Mouse (Mus musculus) T-helper 1 cell (primary cell): ENCODE data around the gene Prex1.

Source experiments
- in situ Hi-C: fragments of 300-600 bp; cut with MboI, MseI; formaldehyde crosslinking; loops from one replicate; pipeline ENCODE4 v1.15.1; 2025; ENCODE audit warnings: high pct_unique_total_duplicates

The Prex1 gene

DNA sequence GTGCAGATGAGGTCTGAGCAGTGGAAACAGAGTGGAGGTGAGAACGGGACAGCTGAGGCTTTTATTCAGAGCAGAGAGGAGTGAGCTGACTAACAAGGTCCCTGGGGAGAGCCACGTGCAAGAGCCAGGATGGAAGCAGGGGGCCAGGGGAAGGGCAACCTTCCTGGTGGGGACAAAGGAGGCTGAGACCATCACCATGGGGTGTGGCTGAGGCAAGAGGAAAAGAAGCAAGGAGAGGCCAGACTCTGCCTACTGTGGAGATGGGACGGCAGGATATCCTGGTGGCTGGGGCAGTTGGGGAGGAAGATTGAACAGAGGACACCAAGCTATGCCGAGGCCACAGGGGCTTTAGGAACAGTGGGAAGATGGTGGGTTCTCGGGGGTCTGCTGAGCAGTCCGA is 26.7 kb downstream of the Prex1 start:
- in situ Hi-C loops = no loop called here

DNA sequence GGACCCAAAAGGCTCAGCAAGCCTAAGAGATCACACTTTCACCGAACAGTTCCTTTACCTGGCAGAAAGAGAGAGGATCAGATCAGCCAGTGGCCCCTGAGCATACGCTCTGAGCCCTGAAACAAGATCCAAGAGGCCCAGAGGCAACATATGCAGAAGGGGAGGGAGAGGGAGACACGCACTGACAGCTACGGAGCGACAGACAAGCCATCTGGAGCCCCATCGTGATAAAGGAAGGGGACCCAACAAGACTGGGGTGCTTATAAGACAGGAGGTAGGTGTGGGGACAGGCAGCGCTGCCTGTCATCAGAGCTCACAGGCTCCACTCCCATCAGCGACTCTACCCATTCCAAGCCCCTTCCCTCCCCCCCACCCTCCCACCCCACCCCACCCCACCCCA is 27.8 kb downstream of the Prex1 start:
- in situ Hi-C loops = no loop called here

DNA sequence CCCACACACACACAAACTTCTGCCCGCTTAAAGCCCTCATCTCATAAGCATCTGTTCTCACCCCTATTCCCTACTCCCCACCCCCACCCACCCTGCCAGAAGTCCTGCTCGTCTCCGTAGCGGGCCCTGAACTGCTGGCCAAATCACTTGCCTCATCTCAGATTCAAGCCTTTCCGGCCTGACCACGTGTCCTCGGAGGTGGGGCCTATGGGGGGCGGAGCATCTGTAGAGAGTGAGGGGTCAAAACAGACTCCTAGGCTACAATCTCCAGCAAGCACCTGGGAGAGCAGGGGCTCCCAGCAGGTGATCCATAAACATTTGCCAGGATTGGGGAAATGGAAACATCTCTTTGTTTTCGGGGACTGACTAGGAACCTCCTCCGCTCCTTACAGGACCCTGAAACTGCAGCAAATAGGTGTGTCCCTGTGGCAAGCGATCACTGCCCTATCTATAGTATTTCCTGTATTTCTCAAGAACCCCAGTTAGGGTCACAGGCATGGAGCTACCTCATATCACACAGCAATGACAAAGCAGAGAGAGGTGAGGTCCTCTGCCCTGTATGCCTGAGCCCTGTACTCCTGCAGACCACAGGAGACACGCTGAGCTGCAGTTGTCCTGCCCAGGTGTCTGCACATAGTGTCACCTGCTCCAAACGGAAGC is 29.6 kb downstream of the Prex1 start:
- in situ Hi-C loops = no loop called here

DNA sequence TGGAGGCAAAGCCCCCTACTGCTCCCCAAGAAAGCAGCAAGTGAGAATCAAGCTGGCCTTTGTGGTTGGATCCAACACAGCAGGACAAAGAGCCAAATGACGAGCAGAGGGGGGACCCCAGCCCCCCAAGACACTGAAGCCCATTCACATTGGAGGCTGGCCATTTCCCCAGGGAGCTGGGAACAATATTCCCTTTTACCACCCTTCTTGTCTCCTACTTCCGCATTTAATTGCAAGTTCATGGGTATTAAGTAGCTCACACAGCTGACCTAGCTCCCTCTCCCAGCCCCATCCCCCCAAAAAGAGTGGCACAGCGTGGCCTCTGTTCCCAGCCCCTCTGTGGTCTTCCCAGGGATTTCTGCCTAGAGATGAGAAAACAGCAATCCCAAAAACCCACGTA is 30.8 kb downstream of the Prex1 start:
- in situ Hi-C loops = no loop called here

DNA sequence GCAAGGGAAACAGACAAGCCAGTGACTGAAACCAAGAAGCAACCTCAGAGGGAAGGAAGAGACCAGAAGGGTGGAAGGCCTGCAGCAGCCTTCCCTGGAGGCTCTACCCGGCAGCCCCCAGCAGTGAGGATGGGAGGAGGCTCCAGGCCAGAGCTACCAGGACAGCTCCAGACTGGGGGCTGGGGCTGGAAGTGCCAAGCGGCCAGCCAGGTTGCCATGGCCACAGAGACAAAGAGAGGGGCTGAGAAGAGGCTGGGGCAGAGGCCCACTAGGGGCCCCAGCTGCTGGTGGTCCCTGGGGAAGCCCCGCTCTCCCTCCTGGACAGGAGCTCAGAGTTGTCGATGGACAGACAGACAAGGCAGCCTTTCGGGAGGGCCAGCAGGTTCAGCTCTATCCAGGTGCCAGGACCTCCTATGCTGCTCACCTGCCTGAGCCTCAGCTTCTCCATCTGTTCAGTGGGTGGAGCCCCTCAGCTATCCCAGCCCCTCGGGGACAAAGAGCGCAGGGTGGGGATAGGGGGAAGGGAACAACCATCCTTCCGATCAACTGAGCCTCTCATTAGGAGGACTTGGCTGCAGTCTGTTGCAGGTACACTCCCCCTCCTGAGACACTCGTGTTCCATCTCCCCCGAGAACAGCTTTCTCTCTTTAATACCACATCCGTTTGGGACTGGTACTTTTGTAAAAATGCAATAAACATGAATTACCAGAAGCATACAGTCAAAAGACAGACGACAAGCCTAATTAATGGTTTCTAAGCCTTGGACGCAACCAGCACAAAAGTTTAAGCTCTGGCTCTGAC is 34.5 kb downstream of the Prex1 start:
- in situ Hi-C loops = no loop called here

DNA sequence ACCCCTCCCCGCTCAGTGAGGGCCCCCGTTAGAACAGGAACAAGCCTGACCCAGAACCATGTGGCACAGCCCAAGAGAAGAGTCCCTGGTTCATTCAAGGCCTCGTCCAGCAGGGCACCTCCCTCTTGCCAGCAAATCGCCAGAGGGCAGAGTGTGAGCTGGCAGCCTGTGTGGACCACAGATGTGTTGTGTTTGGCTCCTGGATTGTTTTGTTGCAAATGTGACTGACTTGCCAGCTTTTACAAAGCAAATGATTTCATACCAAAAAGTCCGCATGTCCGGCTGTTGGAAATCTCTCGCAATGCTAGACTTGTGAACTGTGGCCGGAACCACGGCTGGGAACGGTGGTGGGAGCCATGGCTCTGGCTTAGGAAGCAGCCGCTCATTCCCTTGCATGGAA is 36.7 kb downstream of the Prex1 start:
- in situ Hi-C loops = no loop called here

DNA sequence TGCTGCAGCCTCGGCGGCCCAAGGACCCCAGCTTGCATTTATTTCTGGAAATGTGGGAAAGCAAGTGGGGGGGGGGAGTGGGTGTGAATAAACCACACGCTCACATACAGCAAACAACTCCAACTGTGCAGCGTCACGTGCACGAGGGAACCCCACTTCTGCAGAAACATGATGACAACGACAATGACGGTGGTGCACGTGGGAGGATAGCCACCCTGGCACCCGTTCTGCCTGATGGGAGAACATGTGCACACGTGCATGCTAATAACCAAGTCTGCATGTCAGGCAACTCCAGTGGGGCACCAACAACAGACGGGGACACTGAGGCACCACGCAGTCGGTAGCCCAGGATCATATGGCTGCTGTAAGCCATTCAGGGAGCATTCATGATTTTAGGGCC is 37.1 kb downstream of the Prex1 start:
- in situ Hi-C loops = no loop called here

DNA sequence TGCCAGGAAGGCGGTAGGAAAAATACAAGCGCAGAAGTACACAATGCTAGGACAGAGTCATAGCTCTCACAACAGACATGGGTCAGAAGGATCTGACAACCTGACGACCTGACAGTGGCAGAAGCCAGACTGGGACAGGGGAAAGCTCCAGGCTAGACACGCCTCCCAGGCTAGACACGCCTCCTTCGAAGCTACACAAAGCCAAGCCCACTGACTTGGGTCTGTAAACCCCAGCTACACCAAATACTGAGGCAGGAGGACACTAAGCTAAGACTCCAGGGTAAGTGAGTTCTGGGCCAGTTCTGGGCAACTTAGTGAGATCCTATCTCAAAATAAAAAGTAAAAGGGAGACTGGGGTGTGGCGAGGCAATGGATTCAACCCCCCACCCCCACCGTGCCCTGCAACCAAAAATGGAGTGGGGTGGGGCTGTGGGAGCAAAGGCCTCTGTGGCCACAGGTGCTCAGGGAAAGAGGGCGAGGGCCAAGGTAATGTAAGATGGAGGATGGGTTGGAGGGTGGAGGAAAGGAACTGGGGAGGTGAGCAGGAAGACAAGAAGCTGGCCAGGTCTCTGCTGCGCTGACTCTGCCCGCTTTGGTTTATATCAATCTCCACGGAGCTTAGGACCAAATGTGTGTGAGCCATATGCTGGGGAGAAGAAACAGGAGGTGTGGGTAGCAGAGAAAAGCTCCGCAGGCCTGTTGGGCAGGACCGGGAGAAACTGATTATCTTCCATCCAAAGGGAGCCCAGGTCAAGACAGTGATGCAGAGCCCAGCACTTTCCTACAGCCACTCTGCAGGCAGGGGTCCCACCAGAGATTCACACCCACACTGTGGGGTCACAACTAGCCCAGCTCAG is 37.8 kb downstream of the Prex1 start:
- in situ Hi-C loops = no loop called here

DNA sequence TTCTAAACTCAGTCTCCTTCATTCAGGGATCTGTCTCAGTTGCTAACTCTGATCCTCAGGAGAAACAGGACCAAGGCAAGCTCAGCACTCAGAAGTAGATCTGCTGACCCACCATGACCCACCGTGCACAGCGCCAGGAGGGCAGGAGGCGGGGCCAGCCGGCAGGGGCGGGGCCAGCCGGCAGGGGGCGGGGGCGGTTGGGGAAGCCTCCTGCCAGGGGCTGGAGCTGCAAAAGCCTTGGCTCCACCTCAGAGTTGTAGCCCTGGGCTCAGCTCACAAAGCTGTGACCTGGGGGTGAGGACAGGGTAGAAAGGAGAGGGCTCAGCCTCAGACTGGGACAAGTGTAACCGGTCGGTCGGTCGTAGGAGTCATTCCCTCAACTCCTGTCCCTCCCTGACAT is 38.9 kb downstream of the Prex1 start:
- in situ Hi-C loops = loop anchor here (25.0 kb wide), 1 partner anchor 1888 kb away; no protein-coding TSS in a partner anchor

DNA sequence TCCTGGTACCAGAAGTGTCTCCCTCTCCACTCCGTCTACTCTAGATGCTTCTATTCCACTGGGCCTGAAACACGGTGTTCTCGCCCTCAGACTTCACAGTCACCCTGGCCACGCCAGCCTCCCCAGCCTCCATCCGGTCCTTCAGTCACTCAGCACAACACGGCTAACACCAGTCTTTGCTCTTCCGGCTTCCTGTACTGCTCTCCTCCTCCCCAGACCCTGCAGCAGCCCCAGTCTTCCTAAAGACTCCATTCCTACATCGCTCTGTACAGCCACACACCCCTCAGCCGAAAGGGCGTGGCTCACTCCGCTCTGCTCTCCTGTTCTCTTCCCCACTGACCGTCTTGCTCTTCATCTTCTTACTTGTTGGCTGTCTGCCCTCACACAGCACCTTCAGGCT is 39.7 kb downstream of the Prex1 start:
- in situ Hi-C loops = loop anchor here (25.0 kb wide), 1 partner anchor 1888 kb away; no protein-coding TSS in a partner anchor

DNA sequence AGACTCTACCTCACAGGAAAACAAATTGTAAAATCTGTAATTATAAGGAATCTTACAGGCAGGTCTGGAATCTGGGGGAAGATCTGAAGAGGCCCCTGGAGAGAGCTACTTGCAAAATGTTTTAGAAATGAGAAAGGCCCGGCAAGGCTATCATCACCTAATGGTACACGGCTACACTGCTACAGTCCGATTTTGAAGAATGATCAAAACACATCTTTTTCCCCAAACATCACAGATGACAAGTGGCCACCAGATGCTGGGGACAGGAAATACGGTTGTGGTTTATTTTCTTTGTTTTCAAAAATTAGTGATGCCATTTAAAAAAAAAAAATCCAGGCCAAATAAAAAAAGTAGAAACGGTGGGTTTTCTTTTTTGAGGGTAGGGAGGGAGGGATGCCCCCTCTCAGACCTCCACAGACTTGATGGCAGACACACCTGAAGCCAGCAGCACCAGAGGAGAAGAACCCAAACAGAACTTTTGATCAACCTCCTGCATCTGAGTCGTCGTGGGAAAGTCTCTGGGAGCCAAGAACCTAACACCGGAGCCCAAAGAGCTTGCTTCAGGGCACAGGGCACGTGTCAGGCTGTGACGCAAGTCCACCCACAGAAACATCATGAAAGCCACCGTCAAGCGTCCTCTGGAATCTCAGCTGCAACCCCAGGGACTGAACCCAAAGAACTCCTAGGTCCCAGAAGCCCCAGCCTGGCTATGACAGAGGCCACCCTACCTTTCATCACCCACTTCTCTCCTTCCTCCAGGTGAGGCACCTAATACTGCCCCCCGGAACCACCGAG is 41.3 kb downstream of the Prex1 start:
- in situ Hi-C loops = loop anchor here (25.0 kb wide), 1 partner anchor 1890 kb away; no protein-coding TSS in a partner anchor

DNA sequence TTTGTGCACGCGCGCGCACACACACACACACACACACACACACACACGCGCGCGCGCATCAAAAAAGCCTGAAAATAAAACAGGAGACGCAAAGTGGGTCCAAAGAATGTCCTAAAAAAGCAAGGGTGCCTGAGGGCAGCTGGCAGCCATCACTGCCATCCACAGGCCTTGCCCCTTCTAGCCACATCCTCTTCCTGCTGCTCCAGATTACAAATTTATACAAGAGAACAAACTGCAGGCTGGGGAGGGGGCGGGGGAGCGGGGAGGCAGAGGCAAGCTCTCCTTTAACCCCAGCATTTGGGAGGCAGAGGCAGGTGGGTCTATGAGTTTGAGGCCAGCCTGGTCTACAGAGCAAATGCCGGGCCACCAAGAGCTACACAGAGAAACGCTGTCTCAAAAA is 42.0 kb downstream of the Prex1 start:
- in situ Hi-C loops = loop anchor here (25.0 kb wide), 1 partner anchor 1891 kb away; no protein-coding TSS in a partner anchor

DNA sequence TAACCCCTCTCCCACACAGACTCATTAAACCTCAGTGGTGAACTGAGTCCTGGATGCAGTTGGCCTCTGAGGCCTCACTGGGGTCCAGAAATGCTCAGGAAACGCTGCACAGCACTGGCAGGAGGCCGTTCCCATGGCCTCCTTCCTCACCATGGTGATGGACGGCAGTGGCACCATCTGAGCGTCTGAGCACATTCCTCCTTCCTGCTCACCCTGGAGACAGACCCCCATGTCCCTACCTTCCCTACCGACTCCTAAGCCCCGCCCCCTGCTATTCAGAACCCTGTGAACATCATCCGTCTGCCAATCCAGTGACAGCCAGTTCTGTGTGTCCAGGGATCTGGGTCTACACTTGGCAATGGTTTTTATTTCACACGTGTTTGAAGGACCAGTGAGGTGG is 42.6 kb downstream of the Prex1 start:
- in situ Hi-C loops = loop anchor here (25.0 kb wide), 1 partner anchor 1891 kb away; no protein-coding TSS in a partner anchor

DNA sequence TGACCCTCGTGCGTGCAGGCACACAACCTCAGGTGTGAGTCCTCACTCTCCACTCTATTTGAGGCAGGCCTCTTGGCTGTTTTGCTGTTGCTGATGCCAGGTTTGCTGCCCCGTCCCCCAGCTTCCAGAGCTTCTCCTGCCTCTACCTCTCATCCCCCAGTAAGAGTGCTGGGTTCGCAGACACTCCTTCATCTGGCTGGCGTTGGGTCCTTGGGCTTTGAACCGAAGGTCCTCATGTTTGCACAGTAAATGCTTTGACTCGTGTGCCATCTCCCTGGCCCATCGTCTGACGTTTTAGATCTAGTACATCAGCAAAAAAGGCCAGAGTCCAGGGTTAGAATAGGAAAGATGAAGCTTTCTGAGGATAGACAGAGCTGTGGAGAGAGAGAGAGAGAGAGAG is 43.7 kb downstream of the Prex1 start:
- in situ Hi-C loops = loop anchor here (25.0 kb wide), 1 partner anchor 1892 kb away; no protein-coding TSS in a partner anchor

DNA sequence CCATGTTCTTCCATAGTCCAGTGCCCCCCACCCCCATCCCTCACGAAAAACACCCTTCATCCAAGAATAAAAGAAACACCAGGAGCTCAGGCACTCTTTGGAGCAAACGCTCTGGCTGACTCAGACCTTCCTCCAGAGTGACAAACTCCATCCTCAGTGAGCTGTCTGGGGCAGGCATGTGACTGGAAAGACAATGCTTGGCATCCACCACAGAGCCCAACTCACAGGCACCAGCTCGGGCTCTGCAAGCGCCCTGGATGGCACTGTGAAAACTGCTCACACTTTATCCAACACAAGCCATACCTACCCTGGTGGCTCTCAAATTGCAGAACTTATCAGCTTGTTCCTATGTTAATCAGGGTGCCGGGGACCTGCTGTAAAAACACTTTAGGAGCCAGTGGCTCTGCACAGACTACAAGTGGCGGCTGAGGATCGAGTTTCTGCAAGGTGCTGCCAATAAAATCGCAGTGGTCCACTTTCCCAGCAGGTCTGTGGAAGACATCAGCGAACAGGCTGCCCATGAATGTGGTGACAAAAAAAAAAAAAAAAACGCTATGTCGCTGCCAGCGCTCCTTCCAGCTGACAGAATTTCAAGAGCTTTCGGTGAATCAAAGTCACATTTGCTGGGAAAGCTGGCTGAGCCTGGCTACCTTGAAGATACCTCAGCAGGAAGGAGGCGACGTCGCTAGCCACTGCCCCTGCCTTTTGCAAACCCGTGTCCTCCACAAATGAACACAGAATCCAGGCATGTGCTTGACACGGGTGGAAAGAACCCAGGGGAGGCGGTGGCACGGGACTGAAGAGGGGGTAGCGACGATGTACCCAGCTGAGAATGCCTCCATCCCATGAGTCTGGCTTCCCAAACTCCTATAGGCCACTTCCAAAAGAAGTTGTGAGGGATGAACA is 45.6 kb downstream of the Prex1 start:
- in situ Hi-C loops = loop anchor here (25.0 kb wide), 1 partner anchor 1894 kb away; no protein-coding TSS in a partner anchor

DNA sequence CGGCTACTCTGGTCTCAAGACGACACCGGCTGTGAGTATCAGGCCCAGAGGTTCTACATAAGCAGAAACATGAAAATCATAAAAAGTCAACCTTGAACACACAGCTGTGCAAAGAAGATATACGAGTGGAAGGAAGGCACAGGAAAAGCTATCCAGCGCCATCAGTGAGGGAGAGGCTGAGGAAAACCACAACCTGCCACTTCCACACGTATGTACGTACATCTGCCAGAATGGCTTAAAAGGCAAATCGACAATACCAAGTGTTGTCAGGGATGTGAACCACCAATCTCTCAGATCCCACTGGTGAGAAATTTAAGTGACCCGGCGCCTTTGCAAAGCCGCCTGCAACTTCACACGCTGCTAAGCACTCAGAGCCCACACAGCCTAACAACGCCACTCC is 47.5 kb downstream of the Prex1 start:
- in situ Hi-C loops = loop anchor here (25.0 kb wide), 1 partner anchor 1896 kb away; no protein-coding TSS in a partner anchor

DNA sequence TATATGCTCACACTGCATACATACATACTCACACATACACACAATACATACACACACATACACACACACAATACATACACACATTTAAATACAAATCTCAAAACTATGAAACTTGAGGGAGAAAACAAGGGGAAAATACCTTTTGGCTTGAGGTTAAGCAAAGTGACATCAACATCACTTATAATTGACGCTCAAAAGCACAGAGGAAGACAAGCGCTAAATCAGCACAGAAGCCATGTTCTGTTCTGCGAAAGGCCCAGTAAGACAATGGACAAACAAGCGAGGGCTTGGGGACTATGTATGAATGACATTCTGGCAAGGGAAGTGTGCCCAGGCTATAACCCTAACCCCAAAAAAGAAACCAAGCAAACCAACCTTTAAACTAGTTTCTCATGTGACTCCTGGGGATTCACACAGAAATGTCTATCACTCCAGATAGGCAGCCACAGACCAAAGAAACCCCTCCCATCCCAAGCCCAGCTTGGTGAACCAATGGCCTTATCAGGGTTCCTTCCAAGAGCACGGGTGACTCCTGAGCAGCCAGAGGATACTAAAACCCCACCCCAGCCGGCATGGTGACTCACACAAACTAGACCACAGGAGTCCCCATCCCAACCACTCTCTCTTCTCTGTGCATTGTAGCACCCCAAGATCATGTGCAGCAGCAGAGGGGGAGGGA is 48.2 kb downstream of the Prex1 start:
- in situ Hi-C loops = loop anchor here (25.0 kb wide), 1 partner anchor 1897 kb away; no protein-coding TSS in a partner anchor

DNA sequence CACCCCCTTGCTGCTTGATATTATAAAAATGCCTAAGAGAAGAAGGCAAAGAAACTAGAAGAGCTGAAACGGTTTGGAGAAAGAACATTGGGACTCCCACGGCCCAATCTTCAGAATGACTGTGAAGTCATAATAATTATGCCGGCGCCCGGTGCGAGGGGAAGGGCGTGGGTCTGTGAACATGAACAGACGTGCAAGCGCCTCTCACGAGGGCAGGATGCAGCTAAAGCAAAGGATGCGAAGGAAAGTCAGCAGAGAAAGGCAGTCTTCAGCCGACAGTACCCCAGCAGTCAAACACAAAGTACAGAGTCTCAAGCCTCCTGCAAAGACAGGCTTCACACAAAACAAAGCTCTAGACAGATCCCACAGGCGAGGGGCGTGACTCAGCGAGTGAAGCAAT is 49.1 kb downstream of the Prex1 start:
- in situ Hi-C loops = loop anchor here (25.0 kb wide), 1 partner anchor 1898 kb away; no protein-coding TSS in a partner anchor
